Mouse (Mus musculus) skeletal muscle tissue, postnatal 0 days (tissue): ENCODE measurements around the gene Slc40a1. TPM values are rescaled to one million over a fixed set of nuclear protein-coding genes. Genes with fewer than 3 reads are reported as not detected.

ENCODE experiments used
- polyA plus RNA-seq: library from polyadenylated mRNA; unstranded; fragments of >200 nt; fragmentation: Nextera tagmentation; extraction: Ambion mirVana; gene quantifications from 2 replicates; pipeline ENCODE4 v1.2.1, GENCODE M21; 2015

The Slc40a1 gene
- polyA plus RNA-seq, result 31.6 and 32.6 TPM in 2 replicates

DNA sequence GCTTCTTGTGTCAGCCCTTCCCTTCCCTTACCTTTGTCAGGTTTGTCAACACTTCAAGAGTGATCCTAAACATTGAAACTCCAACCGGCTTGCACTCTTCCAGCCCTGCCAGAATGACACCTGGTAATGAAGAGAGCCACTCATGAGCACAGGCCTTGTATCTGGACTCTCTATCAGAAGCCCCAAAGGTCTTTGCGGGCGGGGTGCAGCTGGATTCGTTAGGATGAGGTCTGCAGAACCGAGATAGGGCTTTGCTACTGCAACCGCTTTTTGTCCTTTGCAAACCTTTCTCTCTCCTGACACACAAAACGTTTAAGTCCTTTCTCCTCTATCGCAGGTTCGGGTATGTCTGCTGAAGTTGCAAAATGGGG, at the start of gene Slc40a1:
Slc40a1 (minus strand) TSS at position 131 of the 371 bp plus-strand sequence.

DNA sequence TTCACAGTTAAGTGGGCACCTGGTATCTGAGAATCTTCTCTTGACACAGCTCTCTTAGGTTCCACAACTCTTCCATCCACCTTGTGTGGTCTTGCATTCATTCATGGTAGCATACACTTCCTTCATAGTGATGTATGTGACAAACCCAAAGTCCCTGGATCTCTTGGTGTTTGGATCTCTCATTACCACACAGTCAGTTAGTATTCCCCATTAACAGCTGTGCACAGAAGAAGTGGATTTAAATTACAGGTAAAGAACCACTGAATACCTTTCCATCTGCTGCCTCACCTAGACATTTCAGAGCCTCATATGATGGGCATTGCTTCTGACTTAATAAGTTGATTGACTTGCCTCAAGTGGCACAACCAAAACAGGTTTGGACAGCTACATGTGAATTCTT, 36.1 kb downstream of the Slc40a1 start, which contains the start of gene Gm5269:
Gm5269 (minus strand) TSS at position 101 of the 400 bp plus-strand sequence.

Other genes starting within 250 kb of the Slc40a1 start
- 20.7 and 22.4 TPM in 2 replicates for gene Wdr75, start 131.4 kb downstream of the Slc40a1 start, polyA plus RNA-seq
- gene Gm5269, start 36.2 kb downstream of the Slc40a1 start, polyA plus RNA-seq, result not detected in 2 replicates
- gene Dnah7b, start 139.8 kb upstream of the Slc40a1 start, polyA plus RNA-seq, result 0.23 and 0.28 TPM in 2 replicates